Mouse (Mus musculus) midbrain, embryonic 16.5 days (tissue): Measurements from ENCODE around the gene Scel. TPM values are rescaled to one million over a fixed set of nuclear protein-coding genes. Genes with fewer than 3 reads are reported as not detected.

Source experiments
- ATAC-seq: fragments of 200-750 bp; cut with Nextera tagmentation; 2 replicates; pipeline ENCODE4 v1.8.0; 2017; ENCODE audit warnings: moderate TSS enrichment
- H3K27ac ChIP-seq: fragments of 300-500 bp; sonication (generic); 2 replicates; pipeline ENCODE4 v1.5.1; 2014; ENCODE audit warnings: mild to moderate bottlenecking, low read length, mixed read lengths
- H3K27me3 ChIP-seq: fragments of 300-500 bp; sonication (generic); 2 replicates; pipeline ENCODE4 v1.6.1; 2014; ENCODE audit warnings: low read depth, low read length, mixed read lengths; ENCODE audit not compliant: control insufficient read depth, insufficient read depth
- H3K36me3 ChIP-seq: fragments of 300-500 bp; sonication (generic); 2 replicates; pipeline ENCODE4 v1.6.1; 2014; ENCODE audit warnings: mild to moderate bottlenecking, low read length, moderate library complexity, mixed read lengths; ENCODE audit not compliant: control insufficient read depth, insufficient read depth
- H3K4me1 ChIP-seq: fragments of 300-500 bp; sonication (generic); 2 replicates; pipeline ENCODE4 v1.6.1; 2014; ENCODE audit warnings: mild to moderate bottlenecking, low read length, mixed read lengths; ENCODE audit not compliant: control insufficient read depth, insufficient read depth
- H3K4me2 ChIP-seq: fragments of 300-500 bp; sonication (generic); 2 replicates; pipeline ENCODE4 v1.6.1; 2014; ENCODE audit warnings: mild to moderate bottlenecking, low read length, mixed read lengths
- H3K4me3 ChIP-seq: fragments of 300-500 bp; sonication (generic); 2 replicates; pipeline ENCODE4 v1.5.1; 2014; ENCODE audit warnings: low read depth, mild to moderate bottlenecking, low read length, moderate library complexity, mixed read lengths
- H3K9ac ChIP-seq: fragments of 300-500 bp; sonication (generic); 2 replicates; pipeline ENCODE4 v1.6.1; 2014; ENCODE audit warnings: low read depth, low read length, mixed read lengths
- H3K9me3 ChIP-seq: fragments of 300-500 bp; sonication (generic); replicated peaks from 2 replicates; pipeline ENCODE4 v1.6.1; 2014; ENCODE audit warnings: mild to moderate bottlenecking, low read length, mixed read lengths; ENCODE audit not compliant: control insufficient read depth, poor library complexity, severe bottlenecking
- WGBS: fragments of 180-500 bp; shearing (Covaris S2); extraction: QIAGEN DNeasy Blood & Tissue Kit; methylation state at CpG from one replicate; pipeline ENCODE4 v1.1.7; 2014; 5-methylcytosine and 5-hydroxymethylcytosine counted together
- polyA plus RNA-seq: library from polyadenylated mRNA; unstranded; fragments of >200 nt; fragmentation: Nextera tagmentation; extraction: Ambion mirVana; gene quantifications from 2 replicates; pipeline ENCODE4 v1.2.1, GENCODE M21; 2015

Gene Scel
- polyA plus RNA-seq, 1 experiment from 2014 or later = 0.34 TPM

DNA sequence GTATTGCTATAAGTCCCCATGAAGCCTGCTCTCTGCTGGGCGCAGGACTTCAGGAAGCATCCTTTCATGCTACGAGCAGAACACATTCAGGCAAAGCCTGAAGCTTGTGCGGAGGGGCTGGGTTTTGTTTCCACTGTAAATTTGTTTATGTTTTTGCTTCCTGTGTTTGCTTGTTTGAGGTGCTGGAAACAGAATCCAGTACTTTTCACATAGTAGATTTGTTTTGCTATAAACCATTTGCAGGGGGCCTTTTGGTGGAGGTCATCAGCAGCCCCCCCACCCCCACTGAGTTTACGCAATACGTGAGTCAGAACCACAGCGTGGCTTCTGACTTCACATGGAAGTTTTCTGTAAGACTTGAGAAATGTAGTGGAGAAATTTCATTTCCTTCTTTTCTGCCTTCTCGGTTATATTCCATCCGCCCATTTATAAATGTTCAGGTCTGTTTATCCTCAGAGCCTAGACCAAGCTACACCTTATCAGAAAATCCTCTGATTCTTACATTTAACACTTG is 22.4 kb downstream of the Scel start:
- Histone ChIP-seq H3K27me3 (no peaks in the 10 kb centered on the region), H3K9ac (no peak overlapping the region), H3K4me3 (no peak overlapping the region), H3K4me2 (no peak overlapping the region), H3K9me3 (no peaks in the 10 kb centered on the region), H3K27ac (no peak overlapping the region), H3K4me1 (no peaks in the 10 kb centered on the region), H3K36me3 (no peaks in the 10 kb centered on the region)
- ATAC-seq = no peak
- 81% methylated on average over 8 of the region's 8 CpGs for WGBS

- ATAC-seq = no peak
Measured at GRCm38 (mm10) chr14:103536334-103536733, 23.2 kb downstream of the Scel start.

DNA sequence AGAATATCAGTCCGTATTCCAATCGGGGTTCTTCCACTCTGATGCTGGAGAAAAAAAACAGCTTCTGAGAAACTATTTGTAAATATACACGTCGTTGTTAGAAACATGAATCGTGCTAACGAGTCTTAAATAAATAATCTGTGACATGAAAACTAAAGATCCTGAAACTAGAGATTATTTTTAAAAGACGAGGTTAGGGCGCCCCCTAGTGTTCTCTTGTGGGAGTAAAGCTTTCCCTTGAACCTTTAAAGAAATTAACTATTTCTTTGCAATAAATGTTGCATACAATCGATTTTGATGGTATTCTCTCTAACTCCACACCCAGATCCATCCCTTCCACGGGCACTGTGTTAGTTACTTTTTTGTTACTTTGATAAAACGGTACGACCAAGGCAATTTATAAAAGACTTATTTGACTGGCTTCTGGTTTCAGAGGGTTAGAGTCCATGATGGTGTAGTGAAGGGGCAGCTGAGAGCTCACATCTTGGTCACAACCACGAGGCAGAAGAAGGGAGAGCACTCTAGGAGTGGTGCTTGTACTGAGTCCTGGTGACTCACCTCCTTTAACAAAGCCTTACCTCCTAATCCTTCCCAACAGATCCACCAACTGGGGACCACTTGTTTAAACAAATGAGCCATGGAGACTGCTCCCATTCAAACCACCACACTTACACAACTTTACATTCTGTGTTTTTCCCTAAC is 24.4 kb downstream of the Scel start:
- Histone ChIP-seq H3K27me3 (no peaks in the 10 kb centered on the region), H3K36me3 (no peaks in the 10 kb centered on the region), H3K4me2 (peak overlapping the region; percentile 32), H3K27ac (no peak overlapping the region), H3K9ac (no peak overlapping the region), H3K4me1 (no peaks in the 10 kb centered on the region), H3K4me3 (no peak overlapping the region), H3K9me3 (no peaks in the 10 kb centered on the region)
- ATAC-seq = peak; percentile 78; the same call in 1 of the 2 replicates
- WGBS = 13% methylated on average over 13 of the region's 13 CpGs

More at GRCm38 (mm10) chr14:103536334-103536733, 23.2 kb downstream of the Scel start:
- no peak overlapping the region for H3K4me2 ChIP-seq
- H3K9ac ChIP-seq = no peak overlapping the region
- no peaks in the 10 kb centered on the region for H3K36me3 ChIP-seq
- no peak overlapping the region for H3K27ac ChIP-seq
- H3K9me3 ChIP-seq = no peaks in the 10 kb centered on the region
- no peaks in the 10 kb centered on the region for H3K4me1 ChIP-seq
- no peak overlapping the region for H3K4me3 ChIP-seq
- no peaks in the 10 kb centered on the region for H3K27me3 ChIP-seq
- WGBS = 41% methylated on average over 10 of the region's 10 CpGs

DNA sequence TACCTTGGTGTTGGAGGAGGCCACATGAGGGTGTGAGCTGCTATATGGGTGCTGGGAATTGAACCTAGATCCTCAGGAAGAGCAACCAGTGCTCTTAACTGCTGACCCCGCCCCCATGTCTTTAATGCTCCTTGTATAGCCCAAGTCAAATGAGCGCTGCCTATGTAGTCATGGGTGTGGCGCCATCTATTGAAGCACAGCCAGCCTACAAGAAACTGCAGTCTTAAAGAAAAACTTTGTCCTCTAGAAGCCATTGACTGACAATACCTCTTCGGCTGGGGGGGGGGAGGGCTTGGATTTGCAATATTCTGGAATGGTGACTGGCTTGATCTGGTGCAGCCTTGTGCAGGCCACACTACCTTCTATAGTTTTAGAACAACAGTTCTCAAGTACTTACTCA is 26.7 kb downstream of the Scel start:
- Histone ChIP-seq H3K4me2 (no peak overlapping the region), H3K4me1 (no peaks in the 10 kb centered on the region), H3K27me3 (no peaks in the 10 kb centered on the region), H3K9me3 (no peaks in the 10 kb centered on the region), H3K36me3 (no peaks in the 10 kb centered on the region), H3K4me3 (no peak overlapping the region), H3K27ac (no peak overlapping the region), H3K9ac (no peak overlapping the region)
- 66% methylated on average over 4 of the region's 4 CpGs for WGBS
- no peak for ATAC-seq

- Histone ChIP-seq H3K36me3 (no peaks in the 10 kb centered on the region), H3K9ac (no peak overlapping the region), H3K4me2 (no peak overlapping the region), H3K27me3 (no peaks in the 10 kb centered on the region), H3K27ac (no peak overlapping the region), H3K4me3 (no peak overlapping the region), H3K4me1 (peaks cover 2% of the 10 kb centered on the region; the same call in 1 of the 2 replicates), H3K9me3 (no peaks in the 10 kb centered on the region)
- ATAC-seq = no peak
- WGBS = 43% methylated on average over 5 of the region's 5 CpGs
Measured at GRCm38 (mm10) chr14:103541679-103542078, 28.5 kb downstream of the Scel start.

- Histone ChIP-seq H3K9me3 (no peaks in the 10 kb centered on the region), H3K27ac (no peak overlapping the region), H3K4me1 (peaks cover 2% of the 10 kb centered on the region; the same call in 1 of the 2 replicates), H3K27me3 (no peaks in the 10 kb centered on the region), H3K4me3 (no peak overlapping the region), H3K9ac (no peak overlapping the region), H3K36me3 (no peaks in the 10 kb centered on the region), H3K4me2 (no peak overlapping the region)
- WGBS = 66% methylated on average over 4 of the region's 4 CpGs
- ATAC-seq = peak; percentile 30; the same call in 1 of the 2 replicates
Measured at GRCm38 (mm10) chr14:103543304-103544079, 30.4 kb downstream of the Scel start.

DNA sequence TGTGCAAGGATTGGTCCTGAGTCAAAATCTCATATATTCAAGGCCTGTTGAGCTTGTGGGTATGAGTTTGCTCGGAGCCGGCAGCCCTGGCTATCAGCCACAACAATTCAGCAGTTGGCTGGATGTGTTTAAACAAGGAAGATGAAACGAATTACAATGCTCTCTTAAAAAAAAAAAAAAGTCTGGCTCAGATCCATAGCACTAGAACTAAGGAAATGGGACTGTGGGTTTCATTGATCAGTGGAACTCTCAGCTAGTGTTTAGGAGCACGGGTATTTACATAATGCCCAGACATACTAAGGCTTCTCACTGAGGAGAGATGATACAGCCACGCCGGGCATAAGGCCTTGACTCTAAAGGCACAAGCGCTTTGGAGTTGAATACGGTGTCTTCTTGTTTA is 32.6 kb downstream of the Scel start:
- H3K27ac ChIP-seq = no peak overlapping the region
- no peak overlapping the region for H3K4me3 ChIP-seq
- no peaks in the 10 kb centered on the region for H3K27me3 ChIP-seq
- H3K36me3 ChIP-seq = no peaks in the 10 kb centered on the region
- H3K9me3 ChIP-seq = no peaks in the 10 kb centered on the region
- no peak overlapping the region for H3K9ac ChIP-seq
- peaks cover 2% of the 10 kb centered on the region; the same call in 1 of the 2 replicates for H3K4me1 ChIP-seq
- 33% methylated on average over 8 of the region's 8 CpGs for WGBS
- H3K4me2 ChIP-seq = no peak overlapping the region
- peak; percentile 50; the same call in 1 of the 2 replicates for ATAC-seq

DNA sequence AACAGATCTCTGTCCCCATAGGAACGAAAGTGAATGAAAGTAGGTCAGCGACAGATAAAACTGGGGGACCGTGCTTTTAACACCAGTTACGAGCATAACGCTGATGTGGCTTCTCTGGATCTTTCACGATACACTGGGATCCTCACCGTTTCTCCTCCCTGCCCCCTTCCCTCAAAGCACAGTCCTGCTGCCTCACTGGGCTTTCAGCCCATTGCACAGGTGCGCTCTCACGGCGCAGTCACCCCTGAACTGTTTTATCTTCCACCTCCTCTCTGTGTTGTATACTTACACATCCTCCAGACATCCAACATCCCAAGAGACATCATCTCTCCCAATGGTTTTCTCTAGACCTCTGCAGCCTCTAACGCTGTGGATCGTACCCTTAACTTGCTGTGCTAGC is 33.1 kb downstream of the Scel start:
- ATAC-seq = 0 out of 2 replicates have a peak, but pooled peaks have one; percentile 15
- no peaks in the 10 kb centered on the region for H3K27me3 ChIP-seq
- WGBS = 72% methylated on average over 12 of the region's 12 CpGs
- H3K27ac ChIP-seq = no peak overlapping the region
- no peaks in the 10 kb centered on the region for H3K9me3 ChIP-seq
- H3K36me3 ChIP-seq = no peaks in the 10 kb centered on the region
- H3K4me3 ChIP-seq = no peak overlapping the region
- no peak overlapping the region for H3K9ac ChIP-seq
- peaks cover 2% of the 10 kb centered on the region; the same call in 1 of the 2 replicates for H3K4me1 ChIP-seq
- H3K4me2 ChIP-seq = no peak overlapping the region

- H3K36me3 ChIP-seq = no peaks in the 10 kb centered on the region
- H3K4me1 ChIP-seq = peaks cover 16% of the 10 kb centered on the region
- no peak overlapping the region for H3K4me3 ChIP-seq
- no peak overlapping the region for H3K4me2 ChIP-seq
- H3K9me3 ChIP-seq = no peaks in the 10 kb centered on the region
- no peak for ATAC-seq
- WGBS = 81% methylated on average over 6 of the region's 6 CpGs
- no peaks in the 10 kb centered on the region for H3K27me3 ChIP-seq
- H3K27ac ChIP-seq = no peak overlapping the region
- no peak overlapping the region for H3K9ac ChIP-seq
Measured at GRCm38 (mm10) chr14:103548220-103548619, 35.1 kb downstream of the Scel start.
